Mouse (Mus musculus) yolk sac, embryonic 10.5 days (tissue): Measurements from ENCODE around the gene Zfp607b.

Experiments
- DNase-seq: peaks from one replicate; pipeline ENCODE4 v3.0.0-alpha.2; 2017; ENCODE audit warnings: low spot score

Zfp607b gene

DNA sequence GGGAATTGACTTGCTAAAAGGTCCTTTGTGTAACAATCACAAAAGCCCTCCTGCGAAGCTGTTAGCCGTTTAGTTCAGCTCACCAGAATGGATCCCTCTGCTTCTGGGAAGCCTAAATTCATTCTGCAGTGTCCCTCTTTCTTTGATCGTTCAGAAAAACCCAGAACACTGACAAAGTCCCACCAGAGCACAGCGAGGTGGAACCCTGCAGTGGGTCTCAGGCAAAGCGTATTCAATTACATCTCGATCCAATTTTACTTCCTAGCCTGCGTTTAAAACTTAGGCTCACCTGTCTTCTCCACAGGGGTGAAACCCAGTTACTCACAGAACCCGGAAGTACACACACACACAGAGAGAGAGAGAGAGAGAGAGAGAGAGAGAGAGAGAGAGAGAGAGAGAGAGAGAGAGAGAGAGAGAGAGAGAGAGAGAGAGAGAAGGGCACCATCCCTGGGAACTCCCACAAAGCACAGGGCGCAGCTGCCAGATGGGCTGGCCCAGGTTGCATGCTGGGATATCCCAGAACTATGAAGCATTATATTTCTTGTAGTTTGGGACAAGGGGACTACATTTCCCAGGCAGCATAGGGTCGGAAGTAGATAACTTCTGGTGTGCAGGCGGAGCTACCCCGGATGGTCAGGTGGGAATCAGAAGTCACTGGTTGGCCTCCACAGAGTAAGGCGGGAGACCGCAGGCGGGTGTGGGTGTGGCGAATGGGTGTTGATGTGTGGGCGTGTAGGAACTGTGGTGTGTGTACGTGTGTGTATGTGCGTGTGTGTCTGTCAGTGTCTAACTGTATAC is at the start of gene Zfp607b:
Gene Zfp607b (plus strand): TSS at position 526 of the 798 bp plus-strand sequence.
- DNase-seq: peak; percentile 95

DNA sequence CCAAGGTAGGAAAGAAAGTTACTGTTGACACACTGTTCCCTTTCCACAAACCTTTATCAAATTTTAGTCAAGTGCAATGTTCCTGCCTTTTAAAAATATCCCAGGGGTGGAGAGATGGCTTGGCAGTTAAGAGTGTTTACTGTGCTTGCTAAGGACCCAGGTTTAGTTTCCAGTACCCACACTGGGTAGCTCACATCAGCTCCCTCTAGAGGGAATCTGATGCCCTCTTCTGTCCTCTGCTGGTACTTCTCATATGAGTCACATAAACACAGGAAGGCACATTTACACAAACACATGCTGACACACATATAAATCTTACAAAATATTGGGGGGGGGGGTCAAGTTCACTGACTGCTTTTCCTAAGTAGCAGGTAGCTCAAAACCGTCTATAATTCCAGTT is 44.7 kb upstream of the Zfp607b start:
- DNase-seq: no peak

DNA sequence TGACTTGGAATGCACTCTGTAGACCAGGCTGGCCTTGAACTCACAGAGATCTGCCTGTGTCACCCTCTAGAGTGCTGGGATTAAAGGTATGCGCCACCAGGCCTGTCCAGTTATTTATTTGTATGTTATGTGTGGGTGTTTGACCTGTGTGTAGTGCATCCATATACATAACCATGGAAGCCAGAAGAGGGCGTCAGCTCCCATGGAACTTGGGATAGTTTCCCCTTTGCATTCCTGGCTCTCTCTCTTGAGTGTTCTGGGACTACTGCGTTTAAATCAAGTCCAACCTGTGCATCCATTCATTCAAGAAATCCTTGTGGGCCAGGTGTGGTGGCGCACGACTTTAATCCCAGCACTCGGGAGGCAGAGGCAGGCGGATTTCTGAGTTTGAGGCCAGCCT is 42.6 kb upstream of the Zfp607b start:
- DNase-seq: no peak

DNA sequence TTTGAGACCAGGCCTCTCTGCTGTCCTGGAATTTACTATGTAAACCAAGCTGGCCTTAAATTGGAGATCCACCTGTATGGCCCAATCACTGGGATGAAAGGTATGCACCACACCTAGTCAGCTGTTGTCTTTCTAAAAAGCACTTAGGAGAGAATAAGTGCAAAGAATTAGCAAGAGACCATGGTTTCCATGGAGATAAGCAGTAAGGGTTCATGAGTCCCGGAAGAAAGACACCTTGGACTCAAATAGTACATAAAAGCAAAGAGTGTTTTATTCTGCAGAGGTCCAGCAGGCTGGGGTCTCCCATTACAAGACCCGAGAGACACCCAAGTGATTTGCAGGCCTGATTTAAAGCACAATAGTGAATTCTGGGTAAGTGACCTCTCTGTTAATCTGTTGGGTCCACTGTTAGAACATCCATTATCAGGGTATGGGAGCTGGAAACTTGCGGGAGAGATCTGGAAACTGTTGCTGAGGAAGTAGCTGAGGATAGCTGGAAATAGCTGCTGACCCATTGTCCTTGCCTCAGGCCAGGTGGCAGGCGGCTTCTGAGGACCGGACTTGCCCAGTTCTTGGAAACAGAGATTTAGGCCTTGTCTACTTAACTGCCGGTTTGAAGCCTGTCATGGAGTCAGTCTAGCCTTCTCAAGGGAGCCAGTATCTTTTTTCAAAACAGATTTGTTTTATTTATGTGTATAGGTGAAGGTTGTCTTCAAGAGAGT is 41.7 kb upstream of the Zfp607b start:
- DNase-seq: no peak

DNA sequence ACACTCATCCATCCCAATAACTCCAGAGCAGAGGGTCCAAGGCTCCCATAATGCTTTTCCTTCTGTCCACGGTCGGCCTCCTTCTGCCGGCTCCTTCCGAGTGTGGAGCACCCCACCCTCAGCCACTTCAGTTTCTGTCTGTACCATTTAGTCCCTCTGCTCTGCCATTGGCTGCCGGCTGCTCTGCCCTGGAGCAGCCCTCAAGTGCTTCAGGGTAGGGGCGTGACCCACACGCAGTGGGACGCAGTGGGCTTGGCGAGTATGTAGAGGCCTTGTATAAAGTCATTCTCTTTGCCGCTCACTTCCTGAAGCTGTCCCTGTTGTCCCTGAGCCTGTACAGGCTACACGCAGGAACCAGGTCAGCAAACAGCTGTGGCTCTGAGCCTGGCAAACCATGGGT is 39.4 kb upstream of the Zfp607b start:
- no peak for DNase-seq

DNA sequence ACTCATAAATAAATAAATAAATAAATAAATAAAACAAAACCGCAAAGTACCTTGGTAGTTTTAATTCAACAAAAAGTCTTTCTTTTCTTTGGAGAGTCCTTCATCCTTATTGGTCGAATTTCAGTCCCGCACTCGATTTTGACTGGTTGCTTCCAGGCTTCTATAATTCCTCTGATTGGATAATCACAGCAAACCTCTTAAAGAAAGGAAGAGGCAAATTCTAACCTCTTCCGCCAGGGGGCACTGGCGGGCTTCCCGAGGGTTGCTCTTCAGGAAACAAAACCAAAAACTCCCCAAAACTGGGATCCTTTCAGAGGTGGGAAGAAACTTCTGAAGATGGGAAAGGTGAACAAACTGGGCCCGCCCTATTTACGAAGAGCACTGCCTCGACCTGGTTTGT is 38.2 kb upstream of the Zfp607b start:
- peak; percentile 28 for DNase-seq

DNA sequence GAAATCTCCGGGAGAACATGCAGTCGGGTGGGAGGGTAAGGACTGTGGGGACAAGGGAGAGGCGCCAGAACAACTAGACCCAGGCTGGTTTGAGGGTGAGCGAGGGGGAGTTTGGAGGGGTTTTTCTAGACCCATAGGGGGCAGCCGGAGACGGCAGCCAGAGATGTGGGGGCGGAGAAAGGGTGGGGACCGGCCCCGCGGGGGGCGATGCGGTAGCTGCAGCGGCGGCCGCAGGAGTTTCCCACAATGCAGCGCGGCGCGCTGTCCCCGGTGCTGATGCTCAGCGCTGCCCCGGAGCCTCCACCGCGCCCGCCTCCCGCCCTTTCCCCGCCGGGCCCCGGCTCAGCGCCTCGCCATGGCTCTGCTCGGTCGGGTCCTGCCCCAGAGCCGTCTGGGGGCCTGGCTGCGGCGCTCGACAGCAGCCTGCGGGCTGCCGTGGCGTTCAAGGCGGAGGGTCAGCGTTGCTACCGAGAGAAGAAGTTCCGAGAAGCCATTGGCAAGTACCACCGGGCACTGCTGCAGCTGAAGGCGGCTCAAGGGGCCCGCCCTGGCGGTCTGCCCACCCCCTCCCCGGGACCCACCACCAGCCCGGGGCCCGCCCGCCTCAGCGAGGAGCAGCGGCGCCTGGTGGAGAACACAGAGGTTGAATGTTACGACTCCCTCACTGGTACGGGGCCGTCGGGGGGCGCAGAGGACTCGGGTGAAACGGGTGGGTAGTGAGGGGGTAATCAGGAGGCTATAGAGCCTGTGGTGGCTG is 35.3 kb upstream of the Zfp607b start, which contains the start of gene Ttc9b:
Gene Ttc9b (plus strand): TSS at position 235 of the 757 bp plus-strand sequence.
- DNase-seq: no peak

DNA sequence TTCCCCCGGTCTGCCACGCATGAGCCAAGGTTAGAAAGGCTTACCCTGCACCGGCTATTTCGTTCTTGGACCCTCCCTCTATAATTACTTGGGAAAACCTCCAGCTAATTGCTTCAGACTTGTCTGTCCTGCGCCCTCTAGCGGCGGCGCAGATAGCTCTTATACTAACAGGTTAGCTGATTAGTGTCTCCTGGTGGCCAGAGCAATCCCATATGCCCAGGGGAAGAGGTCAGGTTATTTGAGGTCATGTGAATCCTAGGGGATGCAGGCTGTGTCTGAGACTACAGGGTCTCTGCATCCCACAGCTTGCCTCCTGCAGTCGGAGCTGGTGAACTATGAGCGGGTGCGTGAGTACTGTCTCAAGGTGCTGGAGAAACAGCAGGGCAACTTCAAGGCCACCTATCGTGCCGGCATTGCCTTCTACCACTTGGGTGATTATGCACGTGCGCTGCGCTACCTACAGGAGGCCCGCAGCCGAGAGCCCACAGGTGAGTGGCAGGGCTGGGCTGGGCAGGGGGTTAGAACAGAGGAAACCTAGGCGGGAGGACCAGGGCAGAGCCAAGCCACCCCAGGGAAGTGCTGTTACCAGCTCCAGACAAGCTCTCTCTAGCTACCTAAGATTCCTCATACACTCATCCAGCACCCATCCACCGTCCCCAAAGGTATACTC is 34.4 kb upstream of the Zfp607b start:
- no peak for DNase-seq

DNA sequence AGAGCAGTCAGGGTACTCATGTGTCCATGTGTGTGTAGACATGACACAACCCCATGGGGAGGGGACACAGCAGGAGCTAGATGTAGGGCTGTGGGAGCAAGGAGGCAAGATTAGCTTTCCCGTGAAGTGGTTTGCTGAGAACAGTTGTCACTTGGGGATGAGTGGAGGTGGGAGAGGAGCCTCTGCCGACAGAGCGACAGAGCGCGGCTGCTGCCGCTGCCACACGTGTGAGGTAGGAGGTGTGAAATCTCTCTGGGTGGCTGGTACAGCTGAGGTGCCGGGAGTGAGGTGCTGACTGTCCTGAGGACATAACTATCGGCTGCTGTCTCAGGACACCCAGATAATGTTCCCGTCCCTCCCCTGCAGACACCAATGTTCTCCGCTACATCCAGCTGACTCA is 33.6 kb upstream of the Zfp607b start:
- no peak for DNase-seq

DNA sequence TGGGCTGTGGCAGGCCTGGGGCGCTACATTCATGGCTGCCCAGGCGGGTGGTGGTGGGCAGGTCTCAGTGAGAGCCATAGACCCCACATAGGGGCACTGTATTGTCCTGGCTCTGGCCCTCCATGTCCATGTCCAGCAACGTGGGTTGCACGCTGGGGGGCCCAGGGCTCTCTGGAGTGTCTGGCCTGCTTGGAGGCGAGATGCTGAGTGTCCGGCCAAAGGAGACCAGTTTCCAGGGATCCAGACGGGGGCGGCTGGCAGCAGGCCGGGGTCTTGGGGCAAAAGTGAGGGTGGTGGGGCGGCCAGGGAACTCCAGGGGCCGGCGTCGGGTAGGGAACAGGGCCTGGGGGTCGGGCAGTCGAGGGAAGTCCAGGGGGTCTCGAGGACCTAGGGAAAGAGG is 32.5 kb upstream of the Zfp607b start:
- DNase-seq: no peak

DNA sequence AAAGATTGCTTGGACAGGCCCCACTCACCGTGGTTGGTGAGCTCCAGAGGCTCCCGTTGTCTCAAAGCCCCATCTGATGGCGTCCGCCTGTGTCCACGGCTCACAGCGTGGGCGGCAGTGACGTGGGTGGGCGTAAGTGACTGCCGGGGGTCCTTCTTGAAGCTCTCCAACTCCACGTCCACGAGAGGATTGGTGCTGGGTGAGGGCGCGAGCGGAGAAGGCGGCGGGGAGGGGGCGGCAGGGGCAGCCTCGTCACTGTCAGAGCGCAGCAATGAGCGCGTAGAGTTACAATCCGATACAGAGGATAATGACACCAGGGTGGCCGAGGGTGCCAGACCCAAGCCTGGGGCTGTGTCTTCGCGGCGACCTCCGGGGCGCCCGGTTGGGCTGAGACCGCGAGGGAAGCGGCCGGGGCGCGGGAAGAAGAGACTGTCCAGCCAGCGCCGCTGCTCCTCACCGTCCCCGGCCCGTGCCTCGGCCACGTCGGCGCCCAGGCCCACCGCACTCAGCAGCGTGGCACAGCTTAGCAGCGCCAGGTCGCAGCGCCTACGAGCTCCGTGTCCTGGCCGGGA is 31.2 kb upstream of the Zfp607b start:
- no peak for DNase-seq

DNA sequence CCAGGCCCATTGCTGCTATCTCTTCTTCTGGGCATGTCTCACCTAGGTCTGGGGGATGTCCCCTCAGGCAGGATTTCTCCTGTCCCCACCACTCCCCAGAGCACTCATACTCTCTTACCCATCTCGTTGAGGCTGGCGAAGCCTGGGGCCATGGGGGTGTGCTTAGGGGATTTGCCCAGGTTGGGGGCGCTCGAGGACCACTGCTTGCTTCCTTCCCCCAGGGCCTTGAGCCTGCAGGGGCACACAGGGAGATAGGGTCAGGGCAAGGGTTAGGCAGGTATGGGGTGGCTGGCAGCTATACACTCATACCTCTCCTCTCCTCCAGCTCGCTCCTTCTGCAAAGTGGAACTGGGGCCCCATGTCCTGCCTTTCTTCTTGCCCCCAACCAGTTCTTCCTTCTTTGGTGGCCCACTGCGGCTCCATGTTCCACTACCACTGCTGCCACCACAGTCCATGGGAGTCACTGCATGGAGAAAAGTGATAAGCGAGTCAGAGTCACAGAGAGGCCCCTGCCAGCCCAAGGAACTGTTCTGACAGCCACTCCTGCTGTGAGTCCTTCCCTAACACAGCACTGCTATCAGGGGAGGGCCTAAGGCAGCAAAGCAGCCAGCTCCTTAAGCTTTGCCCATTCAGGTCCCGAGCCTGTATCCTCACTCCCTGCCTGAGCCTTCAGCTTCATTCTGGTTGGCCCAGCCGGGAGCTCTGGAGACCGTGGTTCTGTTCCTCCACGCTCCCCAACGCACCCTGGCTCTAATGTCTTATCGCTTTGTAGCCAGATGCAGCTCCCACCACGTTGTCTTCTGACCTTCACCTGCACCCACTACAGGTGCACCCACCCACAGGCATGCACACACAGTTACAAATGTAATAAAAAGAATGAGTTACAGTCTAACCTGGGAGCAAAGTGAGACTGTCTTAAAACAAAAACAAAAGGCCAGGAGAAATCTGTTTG is 30.2 kb upstream of the Zfp607b start:
- DNase-seq: no peak

DNA sequence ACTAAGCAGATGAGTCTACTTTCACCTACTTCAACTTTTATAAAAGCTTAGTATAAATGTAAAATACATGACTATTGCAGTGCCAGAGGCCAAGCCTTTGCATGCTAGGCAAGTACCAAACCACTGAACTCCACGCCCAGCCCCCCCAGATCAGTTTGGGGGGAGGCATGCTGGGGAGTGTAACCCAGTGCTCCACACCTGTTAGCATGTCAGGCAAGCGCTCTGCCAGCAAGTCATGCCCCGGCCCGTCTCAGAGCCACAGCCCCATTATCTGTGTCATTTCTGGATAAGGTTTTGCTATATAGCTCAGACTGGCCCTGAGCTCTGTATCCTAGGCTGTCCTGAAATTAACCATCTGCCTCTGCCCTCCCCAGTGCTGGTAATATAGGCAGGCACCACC is 27.1 kb upstream of the Zfp607b start:
- DNase-seq: no peak

DNA sequence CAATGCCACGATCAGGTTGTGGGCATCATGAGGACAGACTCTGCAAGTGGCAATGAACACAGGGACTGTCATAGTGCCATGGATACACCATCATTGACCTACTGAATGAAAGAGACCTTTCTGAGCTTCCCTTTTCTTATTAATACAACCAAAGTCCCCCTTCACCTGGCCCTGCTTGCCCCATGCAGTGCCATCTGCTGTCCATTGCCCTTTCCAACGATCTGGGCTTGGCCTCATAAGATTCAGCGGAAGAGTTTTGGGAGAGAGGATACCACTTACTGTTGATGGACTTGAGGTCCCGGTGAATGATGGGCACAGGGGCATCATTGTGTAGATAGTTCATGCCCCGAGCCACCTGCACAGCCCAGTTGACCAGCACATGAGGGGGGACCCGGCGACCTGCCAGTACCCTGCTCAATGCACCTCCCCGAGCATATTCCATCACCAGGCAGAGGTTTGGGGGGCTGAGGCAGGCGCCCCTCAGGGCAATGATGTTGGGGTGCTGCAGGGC is 16.0 kb upstream of the Zfp607b start:
- no peak for DNase-seq

DNA sequence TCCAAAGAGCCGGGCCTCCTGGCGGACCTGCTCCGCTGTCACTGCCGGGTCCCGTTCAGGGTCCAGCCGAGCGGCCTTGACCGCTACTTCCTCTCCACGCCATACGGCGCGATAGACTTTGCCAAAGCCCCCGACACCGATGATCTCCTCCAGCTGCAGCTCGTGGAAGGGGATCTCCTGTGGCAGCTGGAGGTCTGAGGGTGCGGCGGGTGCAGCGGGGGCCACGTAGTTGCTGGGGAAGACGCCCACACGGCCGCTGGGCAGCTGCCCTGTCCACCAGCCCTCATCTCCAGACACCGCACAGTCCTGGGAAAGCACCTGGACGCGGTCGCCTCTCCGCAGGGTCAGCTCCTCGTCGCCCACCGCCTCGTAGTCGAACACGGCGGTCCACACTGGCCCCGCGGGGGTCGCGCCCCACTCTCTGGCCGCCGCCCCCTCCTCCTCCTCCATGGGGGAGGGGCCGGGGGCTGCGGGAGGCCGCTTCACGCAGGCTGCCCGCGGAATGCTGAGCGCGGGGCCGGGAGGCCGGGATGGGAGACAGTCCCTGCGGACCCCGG is 15.5 kb upstream of the Zfp607b start:
- no peak for DNase-seq

DNA sequence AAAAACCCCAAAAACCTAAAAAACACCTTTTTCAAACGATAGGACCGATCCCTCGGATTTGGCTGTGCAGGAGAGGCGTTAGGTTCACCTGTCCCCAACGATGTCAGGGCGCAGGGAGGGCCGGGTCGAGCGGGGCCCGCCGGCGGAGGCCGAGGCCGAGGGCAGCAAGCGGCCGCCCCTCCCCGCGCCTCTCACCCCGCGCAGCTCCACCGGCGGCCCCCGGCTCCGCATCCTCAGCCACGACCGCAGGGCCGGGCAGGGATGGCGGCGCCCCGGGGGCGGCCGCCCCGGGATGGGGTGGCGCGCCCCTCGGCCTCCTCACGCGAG is 15.0 kb upstream of the Zfp607b start:
- DNase-seq: no peak

DNA sequence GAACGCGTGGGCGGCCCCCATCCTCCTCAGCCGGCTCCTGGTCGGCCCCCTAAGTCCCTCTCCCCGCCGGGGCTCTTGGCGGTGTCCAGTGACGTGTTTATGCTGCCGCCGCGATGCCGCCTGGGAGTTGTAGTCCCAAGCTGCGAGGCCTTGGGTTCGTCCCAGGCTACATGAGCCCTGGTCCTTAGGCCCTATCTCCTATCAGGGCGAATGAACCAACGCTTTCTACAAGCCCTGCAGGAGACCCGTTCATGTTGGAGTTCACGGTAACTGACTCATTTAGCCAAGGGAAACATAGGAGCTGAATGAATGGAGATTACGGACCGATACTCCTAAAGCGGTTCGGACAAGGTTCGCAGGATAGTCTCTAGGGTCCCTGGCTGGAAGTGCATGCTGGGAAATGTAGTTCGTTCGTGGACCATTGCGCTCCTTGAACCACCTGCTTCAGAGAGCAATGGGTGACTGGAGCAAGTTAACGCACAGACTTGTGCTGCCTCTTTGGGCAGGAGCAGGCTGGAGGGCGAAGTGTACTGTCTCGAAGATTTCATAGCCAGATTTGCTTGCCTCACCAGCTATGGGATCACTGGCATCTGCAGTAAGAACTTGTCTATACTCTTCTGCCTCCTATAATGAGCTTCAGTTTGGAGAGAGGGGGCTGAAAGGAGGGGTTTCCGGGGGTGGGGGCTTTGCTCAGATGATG is 14.5 kb upstream of the Zfp607b start, which contains the start of gene Map3k10:
Gene Map3k10 (minus strand): TSS at position 77 of the 700 bp plus-strand sequence.
- DNase-seq: peak; percentile 96

DNA sequence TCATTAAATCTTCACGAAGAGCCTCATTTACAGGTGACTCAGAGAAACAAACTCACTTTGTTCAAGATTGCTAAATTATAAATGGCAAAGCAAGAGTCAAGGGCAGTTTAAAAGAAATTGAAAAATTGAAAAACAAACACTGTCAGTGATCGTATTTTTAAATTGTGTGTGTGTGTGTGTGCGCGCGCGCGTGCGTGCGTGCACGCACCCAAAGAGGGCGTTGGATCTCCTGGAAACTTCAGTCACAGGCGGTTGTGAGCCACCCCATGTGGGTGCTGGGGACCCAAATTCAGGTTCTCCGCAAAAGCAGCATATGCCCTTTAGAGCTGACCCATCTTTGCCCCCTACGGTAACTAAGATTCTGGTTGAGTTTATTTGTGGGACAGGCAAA is 13.9 kb upstream of the Zfp607b start:
- no peak for DNase-seq

DNA sequence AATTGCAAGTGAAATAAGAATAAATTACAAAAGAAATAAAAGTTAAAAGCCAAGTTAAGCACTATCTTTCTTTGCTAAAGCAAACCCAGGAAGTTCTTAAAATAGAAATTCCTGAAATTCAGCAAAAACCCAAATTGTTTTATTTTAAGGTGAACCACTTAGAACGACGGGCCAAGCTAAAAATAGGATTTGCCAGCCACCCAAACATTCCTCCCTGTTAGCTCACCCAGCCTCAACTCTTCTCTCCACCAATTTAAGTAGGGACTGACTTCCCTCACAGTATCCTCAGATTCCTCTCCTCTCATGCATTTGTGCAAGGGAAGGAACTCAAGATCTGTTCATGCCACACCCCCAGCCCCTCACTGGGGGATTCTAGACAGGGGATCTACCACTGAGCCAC is 5.9 kb upstream of the Zfp607b start:
- no peak for DNase-seq

DNA sequence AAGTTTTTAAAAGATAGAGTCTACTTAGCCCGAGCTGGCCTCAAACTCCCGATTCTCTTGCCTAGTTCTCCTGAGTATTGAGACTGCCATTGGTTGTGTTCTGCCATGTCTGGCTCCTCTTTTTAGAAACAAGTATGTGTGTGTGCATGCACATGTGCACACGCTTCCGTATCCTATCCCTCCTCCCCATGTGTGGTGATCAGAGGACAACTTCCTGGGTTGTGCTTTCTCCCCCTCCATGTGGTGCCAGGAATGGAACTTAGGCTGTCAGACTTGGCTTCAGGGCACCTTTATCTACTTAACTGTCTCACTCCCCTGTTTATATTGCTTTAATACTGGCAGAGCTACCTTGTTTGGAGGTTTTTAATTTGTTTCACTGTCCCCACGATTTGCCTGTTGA is 3.9 kb upstream of the Zfp607b start:
- DNase-seq: no peak
